Mouse (Mus musculus) E14TG2a.4 (cell line): ENCODE measurements around the gene Fcrla.

Source experiments
- H3K27me3 ChIP-seq: 2 replicates; pipeline ENCODE4 v1.6.1; 2014; ENCODE audit warnings: low read length, control low read depth; ENCODE audit not compliant: insufficient read depth
- H3K36me3 ChIP-seq: 2 replicates; pipeline ENCODE4 v1.6.1; 2014; ENCODE audit warnings: low read length, control low read depth; ENCODE audit not compliant: insufficient read depth
- H3K4me1 ChIP-seq: replicated peaks from 2 replicates; pipeline ENCODE4 v1.6.1; 2014; ENCODE audit warnings: low read depth, low read length, control low read depth
- H3K4me3 ChIP-seq: replicated peaks from 2 replicates; pipeline ENCODE4 v1.5.1; 2014; ENCODE audit warnings: mild to moderate bottlenecking, low read length
- H3K9me3 ChIP-seq: 2 replicates; pipeline ENCODE4 v1.6.1; 2014; ENCODE audit warnings: low read length, control low read depth
- CTCF ChIP-seq: conservative IDR thresholded peaks from 2 replicates; pipeline ENCODE4 v1.5.1; 2014; ENCODE audit warnings: low read length
- NANOG ChIP-seq: IDR thresholded peaks from 2 replicates; pipeline ENCODE4 v1.6.1; 2014; ENCODE audit warnings: borderline replicate concordance, low read length, mixed read lengths
- POU5F1 ChIP-seq: IDR thresholded peaks from 2 replicates; pipeline ENCODE4 v1.6.1; 2014; ENCODE audit warnings: low read length, borderline replicate concordance

Gene Fcrla

DNA sequence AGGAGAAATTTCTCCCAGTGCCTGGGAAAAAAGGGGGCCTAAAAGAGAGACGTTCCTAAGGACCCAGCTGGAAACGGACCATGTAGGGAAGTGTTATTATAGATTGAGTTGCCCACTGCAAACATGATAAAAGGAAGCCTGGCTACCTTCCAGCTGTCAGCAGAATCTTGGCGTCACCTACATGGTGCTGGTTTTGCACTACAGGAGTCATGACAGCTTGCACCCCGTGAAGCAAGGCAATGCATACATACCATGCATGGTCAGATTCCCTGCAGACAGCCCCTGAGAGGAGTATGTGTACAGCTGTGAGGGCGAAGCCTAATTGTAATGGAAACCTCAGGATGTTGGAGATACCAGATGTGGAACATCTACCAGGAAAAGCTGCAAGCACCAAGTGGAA lies 11.7 kb downstream of the Fcrla start:
- peaks cover 8% of the 10 kb centered on the region for H3K9me3 ChIP-seq
- H3K27me3 ChIP-seq: peaks cover 17% of the 10 kb centered on the region
- no peaks in the 10 kb centered on the region for H3K36me3 ChIP-seq
- no peaks in the 10 kb centered on the region for H3K4me1 ChIP-seq
- TF ChIP-seq POU5F1: no peak
- TF ChIP-seq NANOG: no peak
- no peak for TF ChIP-seq CTCF
- no peak overlapping the region for H3K4me3 ChIP-seq

DNA sequence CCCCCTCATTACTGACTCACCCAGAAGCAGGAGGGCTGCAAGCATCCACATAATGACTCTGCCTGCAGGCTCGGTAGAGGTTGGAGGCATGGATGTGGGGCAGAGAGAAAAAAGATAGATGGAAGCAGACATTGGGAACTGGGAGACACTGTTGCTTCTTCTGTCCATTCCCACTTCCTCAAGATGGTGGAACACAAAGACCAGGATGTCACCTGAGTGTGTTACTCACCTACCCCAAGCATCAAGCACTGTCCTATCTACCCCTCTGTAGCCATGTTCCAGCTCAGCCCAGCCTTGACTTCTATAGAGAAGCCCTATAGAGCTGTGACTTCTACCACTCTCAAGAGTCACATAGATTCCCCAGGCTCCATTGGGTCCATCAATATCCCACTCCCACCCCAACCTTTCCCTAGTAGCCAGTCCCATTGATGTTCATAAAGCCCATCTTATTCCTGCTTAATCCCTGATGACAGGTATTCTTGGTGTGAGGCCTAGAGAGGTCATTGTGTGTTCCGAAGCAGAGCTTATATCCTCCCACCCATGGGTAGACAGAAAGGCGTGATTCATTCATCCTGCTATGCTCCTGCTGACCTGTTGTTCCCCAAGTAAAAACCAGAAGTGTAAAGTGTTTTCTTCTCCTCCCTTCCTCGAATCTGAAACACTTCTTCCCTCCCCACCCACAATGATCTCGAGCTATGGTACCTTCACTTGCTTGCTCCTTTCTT lies 14.3 kb downstream of the Fcrla start, which contains the start of gene Fcrlb:
Fcrlb (minus strand) TSS at position 51 of the 725 bp plus-strand sequence.
- TF ChIP-seq POU5F1 (no peak), CTCF (no peak), NANOG (no peak)
- Histone ChIP-seq H3K36me3 (no peaks in the 10 kb centered on the region), H3K9me3 (peaks cover 5% of the 10 kb centered on the region), H3K4me3 (no peak within 1 kb of the TSS), H3K27me3 (peaks cover 24% of the 10 kb centered on the region), H3K4me1 (peaks cover 7% of the 10 kb centered on the region; the same call in 1 of the 2 replicates)

DNA sequence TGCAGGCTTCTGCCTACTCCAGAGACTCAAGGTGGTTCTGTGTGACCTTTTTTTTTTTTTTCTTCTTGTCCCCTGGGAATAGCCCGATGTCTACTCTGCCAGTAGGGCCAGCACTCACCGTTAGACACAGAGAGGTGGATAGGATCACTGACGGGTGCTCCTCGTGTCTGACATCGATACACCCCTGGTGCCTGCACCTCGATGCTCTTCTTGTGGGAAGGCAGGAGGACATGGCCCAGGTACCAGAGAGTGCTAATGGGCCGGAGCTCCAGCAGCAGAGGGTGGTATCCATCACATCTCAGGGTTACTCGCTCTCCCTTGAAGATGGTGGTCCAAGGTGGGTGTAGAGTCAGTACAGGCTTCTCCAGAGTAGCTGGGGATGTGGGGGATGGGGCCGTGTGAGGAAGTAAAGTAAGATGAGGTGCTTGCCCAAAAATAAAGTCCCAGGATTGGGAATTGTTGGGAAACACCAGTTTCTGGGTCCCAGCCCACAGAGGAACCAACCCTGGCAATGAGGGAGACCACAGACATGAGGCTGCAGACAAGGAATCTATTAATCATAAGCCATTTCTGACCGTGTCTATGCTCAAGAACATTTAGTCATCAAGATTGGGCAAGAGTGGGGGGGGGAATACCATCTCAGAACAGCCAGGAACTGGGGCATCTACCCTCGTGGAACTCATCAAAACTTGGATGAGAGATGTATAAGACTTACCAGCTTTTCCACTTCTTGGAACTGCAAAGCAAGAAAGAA lies 15.3 kb downstream of the Fcrla start:
- H3K36me3 ChIP-seq: no peaks in the 10 kb centered on the region
- TF ChIP-seq NANOG (no peak), POU5F1 (no peak), CTCF (no peak)
- H3K27me3 ChIP-seq: peaks cover 33% of the 10 kb centered on the region
- no peak overlapping the region for H3K4me3 ChIP-seq
- peaks cover 13% of the 10 kb centered on the region; the same call in 1 of the 2 replicates for H3K4me1 ChIP-seq
- peaks cover 5% of the 10 kb centered on the region for H3K9me3 ChIP-seq

GRCm38 (mm10) chr1:170908341-170908740 lies 19.0 kb downstream of the Fcrla start:
- no peaks in the 10 kb centered on the region for H3K9me3 ChIP-seq
- H3K4me1 ChIP-seq: peaks cover 15% of the 10 kb centered on the region; the same call in 1 of the 2 replicates
- TF ChIP-seq NANOG (no peak), POU5F1 (no peak), CTCF (no peak)
- peak overlapping the region; percentile 76 for H3K4me3 ChIP-seq
- H3K27me3 ChIP-seq: peaks cover 37% of the 10 kb centered on the region
- no peaks in the 10 kb centered on the region for H3K36me3 ChIP-seq

- no peak for TF ChIP-seq CTCF
- no peak for TF ChIP-seq POU5F1
- no peak for TF ChIP-seq NANOG
- Histone ChIP-seq H3K4me3 (peak overlapping the region; percentile 76), H3K9me3 (no peaks in the 10 kb centered on the region), H3K27me3 (peaks cover 37% of the 10 kb centered on the region), H3K36me3 (no peaks in the 10 kb centered on the region), H3K4me1 (peaks cover 15% of the 10 kb centered on the region; the same call in 1 of the 2 replicates)
These were observed 19.8 kb downstream of the Fcrla start for GRCm38 (mm10) chr1:170907456-170908191.

DNA sequence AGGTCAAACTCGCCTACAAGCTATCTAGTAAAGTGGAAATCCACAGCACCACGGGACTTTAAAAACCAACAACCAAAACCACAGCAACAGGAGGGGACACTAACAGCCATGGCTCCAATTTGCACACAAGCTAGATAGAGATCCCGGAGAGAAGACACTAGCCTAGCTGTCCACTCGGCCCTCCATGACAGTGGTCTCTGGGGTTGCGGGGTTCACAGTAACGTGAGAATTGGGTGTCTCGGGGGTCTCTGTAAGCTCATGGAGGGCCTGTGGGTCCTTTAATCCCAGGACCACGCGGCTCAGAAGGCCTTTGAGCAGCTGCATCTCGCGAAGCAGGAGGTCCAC lies 20.3 kb downstream of the Fcrla start:
- peaks cover 20% of the 10 kb centered on the region; the same call in 1 of the 2 replicates for H3K4me1 ChIP-seq
- peak overlapping the region; percentile 76 for H3K4me3 ChIP-seq
- peaks cover 33% of the 10 kb centered on the region for H3K27me3 ChIP-seq
- H3K9me3 ChIP-seq: no peaks in the 10 kb centered on the region
- no peaks in the 10 kb centered on the region for H3K36me3 ChIP-seq
- no peak for TF ChIP-seq CTCF
- no peak for TF ChIP-seq POU5F1
- TF ChIP-seq NANOG: no peak

- Histone ChIP-seq H3K4me3 (no peak overlapping the region), H3K36me3 (no peaks in the 10 kb centered on the region), H3K27me3 (peaks cover 29% of the 10 kb centered on the region), H3K9me3 (no peaks in the 10 kb centered on the region), H3K4me1 (peaks cover 26% of the 10 kb centered on the region)
- TF ChIP-seq POU5F1: no peak
- TF ChIP-seq CTCF: no peak
- TF ChIP-seq NANOG: no peak
These were observed 23.9 kb downstream of the Fcrla start for GRCm38 (mm10) chr1:170903485-170903884.

GRCm38 (mm10) chr1:170901536-170902238 lies 25.7 kb downstream of the Fcrla start:
- no peaks in the 10 kb centered on the region for H3K36me3 ChIP-seq
- no peak overlapping the region for H3K4me3 ChIP-seq
- peaks cover 12% of the 10 kb centered on the region for H3K27me3 ChIP-seq
- no peaks in the 10 kb centered on the region for H3K9me3 ChIP-seq
- peaks cover 23% of the 10 kb centered on the region for H3K4me1 ChIP-seq
- TF ChIP-seq CTCF: peak; percentile 67
- no peak for TF ChIP-seq NANOG
- TF ChIP-seq POU5F1: no peak
